Mouse (Mus musculus) kidney, postnatal 25 days (tissue): ENCODE results near the gene Ptpn7.
A peak's percentile ranks its signal among the peaks of the same experiment; 100 is the strongest.

Experiments
- DNase-seq, 2 experiments: peaks; one replicate each; pipeline ENCODE4 v3.0.0; 2021; ENCODE audit warnings: mixed read lengths in 2 of 2

Gene Ptpn7

GRCm38 (mm10) chr1:135129543-135130183 is 2.8 kb upstream of the Ptpn7 start:
- no peak for DNase-seq

- DNase-seq = peak; percentile 53 to 61
These were observed 2.0 kb upstream of the Ptpn7 start for GRCm38 (mm10) chr1:135130376-135131018.

- DNase-seq = peak in 1 of 2 experiments; percentile 61
These were observed 1.5 kb upstream of the Ptpn7 start for GRCm38 (mm10) chr1:135131034-135131433.

DNA sequence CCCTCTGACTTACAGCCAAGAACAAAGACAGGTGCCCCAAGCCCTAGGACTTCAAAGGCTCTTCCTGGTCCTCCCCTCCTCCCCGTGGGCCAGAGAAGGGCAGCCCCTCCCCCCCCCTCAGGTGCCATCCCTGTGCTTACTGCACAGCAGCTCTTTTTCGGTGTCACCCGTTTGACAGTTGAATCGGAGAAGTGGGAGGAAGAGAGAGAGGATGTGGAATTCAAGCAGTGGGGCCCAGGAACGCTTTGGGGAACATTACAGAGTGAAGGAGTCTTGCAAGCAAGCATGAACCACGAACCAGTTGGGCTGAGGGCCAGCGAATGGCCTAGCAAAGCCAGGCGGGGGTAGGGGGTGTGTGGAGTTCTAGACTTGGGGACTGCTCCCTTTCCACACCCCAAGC is 940 bp upstream of the Ptpn7 start:
- DNase-seq = no peak

DNA sequence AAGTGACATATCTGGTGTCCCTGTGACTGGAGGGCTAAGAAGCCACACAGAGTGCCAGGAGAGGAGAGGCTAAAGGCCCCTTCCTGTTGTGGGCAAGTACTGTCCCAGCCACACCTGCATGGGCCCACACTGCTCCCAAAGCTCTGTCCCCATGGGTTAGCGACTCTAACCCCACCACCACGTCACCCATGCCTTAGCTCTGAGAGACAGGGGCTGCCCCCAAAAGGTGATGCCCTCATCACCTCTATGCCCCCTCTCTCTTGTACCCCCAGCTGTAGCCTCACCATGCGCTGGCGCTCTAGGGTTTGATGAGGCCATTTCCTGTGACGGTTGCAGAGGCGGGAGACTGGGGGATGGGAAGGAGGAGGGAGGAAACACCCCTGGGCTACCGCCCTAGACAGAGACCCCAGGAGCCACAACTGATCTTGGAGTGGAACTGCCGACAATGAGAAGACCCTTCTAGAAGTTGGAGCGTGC is 431 bp downstream of the Ptpn7 start:
- DNase-seq = no peak

- no peak for DNase-seq
These were observed 1.4 kb downstream of the Ptpn7 start for GRCm38 (mm10) chr1:135133678-135134435.

DNA sequence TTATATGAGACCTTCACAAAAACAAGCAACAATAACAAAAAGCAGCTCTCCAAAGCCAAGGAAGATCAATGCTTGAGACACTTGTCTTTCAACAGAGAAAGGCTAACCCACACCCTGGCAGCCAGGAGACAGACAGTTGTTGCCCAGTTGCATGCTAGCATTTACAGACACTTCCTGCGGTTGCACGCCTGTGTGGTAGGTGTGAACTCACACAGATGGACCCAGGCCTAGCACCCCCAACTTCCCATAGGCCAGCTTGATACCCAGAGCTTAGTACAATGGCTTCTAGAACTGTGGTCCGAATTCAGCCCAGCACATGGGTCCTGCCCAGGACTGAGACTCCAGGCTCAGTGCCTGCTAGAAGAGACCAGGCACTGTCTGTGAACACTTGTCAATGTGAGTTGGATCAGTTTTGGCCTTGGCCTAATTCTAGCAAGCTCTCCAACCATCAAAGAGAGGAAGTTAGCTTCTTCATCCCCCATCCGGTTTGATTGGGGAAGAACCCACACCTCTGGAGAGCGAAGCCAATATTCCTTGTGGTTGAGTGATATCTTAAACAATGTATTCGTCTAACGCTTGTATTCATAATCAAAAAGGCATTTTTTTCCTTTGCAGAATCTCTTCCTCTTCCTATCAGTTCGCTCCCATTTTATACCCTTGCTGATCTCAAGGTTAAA is 2.7 kb downstream of the Ptpn7 start:
- DNase-seq = no peak

- DNase-seq = peak in 1 of 2 experiments; percentile 81
These were observed 4.0 kb downstream of the Ptpn7 start for GRCm38 (mm10) chr1:135136500-135136899.

DNA sequence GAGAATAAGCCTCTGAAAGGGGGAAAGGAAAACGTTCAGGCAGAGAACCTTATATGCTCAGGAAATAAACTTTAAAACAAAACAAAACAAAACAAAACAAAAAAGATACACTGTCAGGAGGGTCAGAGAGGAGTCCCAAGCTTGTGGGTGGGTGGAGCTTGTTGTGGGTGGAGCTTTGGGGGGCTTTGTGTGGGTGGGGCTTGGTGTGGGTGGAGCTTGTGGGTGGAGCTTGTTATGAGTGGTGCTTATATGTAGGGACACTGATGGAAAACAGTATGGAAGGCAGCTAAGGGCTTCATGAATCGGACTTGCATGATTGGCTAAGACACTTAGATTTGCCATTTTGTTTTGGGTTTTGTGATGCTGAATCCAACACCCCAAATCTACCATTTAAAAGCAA is 7.4 kb downstream of the Ptpn7 start:
- DNase-seq = no peak

- no peak for DNase-seq
These were observed 10.0 kb downstream of the Ptpn7 start for GRCm38 (mm10) chr1:135142452-135142851.

GRCm38 (mm10) chr1:135143940-135144339 is 11.4 kb downstream of the Ptpn7 start:
- DNase-seq = no peak

DNA sequence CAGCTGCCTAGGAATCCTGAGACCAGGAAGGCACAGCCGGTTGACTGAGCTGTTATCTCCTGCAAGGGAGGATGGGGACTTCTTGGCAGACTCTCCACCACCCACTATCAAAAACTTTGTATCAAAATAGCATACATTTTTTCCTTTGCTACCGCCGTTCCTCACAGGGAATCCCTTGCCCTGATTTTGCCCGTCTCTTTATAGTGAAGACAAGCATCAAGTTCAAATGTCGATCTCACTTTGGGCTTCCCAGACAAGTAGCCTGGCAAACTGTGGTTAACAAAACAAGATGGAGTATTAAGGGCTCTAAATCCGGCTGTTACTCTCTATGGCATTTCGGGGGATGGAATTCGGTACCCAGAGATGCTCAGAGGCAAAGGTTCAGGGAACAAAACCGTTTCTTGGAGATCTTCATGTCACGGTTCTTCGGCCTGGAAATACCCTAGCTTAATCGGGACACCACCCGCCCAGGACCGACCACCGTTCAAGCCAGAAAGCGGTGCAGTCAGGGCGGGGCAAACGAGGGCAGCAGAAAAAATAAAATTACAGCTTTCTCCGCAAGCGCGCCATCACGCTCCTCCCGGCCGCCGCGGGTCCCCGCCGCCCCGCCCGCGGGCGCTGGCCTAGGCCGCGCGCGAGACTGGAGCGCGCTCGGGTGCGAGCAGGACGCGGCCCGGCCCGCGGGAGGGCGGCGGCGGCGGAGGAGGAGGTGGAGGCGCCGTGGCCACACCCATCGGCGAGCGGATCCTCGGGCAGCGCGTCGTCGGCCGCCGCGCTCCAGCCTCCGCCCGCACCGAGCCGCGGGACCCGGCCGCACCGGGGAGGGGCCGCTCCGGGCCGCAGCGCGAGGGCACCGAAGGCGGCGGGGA is 13.8 kb downstream of the Ptpn7 start, which contains the start of gene Arl8a:
TSS of gene Arl8a (plus strand) at position 748 of the 869 bp plus-strand sequence.
- peak; percentile 86 to 94 for DNase-seq

DNA sequence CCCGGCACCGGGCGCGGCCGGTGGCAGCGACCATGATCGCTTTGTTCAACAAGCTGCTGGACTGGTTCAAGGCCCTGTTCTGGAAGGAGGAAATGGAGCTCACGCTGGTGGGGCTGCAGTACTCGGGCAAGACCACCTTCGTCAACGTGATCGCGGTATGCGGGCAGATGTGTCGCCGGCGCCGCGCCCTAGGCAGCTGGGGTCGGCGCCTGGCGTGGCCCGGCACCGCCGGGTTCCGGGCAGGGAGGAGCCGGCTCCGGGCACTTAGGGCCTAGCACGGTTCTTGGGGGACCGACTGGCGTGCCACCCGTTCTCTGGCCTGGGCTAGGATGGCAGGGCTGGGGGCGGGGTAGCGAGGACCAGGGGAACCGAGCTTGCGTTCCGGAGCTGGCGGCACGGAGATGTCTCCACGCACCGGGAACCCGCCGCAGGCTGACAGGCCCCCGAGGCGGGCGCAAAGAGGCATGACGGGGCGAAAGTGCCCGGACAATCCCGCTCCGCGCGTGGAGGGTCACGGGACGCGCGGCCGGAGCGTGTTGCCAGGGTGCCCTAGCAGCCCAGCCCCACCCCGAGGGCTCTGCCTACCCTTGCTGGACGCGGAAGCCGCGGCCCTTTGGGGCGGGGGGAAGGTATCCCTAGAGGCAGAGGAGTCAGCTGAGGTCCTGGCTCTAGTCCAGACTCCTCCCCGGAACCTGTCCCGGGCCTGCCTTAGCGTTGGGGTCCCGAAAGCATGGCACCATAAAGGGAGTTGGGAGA is 14.6 kb downstream of the Ptpn7 start:
- peak; percentile 95 to 97 for DNase-seq

DNA sequence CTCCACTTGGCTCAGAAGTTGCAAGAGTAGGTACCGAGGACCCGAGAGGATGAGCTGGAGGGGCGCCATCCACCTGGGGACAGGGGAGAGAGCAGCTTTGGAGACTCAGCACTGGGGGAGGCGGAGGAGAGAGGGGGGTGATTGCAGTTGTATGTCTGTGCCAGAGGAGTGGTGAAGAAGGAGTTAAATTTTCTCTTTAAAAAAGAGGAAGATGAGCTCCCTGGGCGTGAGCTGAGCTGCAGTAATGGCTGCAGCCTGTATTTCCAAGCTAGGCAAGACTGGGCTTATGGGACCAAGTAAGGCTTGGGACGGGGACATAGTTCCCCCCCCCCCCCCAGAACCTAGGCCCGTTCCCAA is 15.2 kb downstream of the Ptpn7 start:
- DNase-seq = no peak

DNA sequence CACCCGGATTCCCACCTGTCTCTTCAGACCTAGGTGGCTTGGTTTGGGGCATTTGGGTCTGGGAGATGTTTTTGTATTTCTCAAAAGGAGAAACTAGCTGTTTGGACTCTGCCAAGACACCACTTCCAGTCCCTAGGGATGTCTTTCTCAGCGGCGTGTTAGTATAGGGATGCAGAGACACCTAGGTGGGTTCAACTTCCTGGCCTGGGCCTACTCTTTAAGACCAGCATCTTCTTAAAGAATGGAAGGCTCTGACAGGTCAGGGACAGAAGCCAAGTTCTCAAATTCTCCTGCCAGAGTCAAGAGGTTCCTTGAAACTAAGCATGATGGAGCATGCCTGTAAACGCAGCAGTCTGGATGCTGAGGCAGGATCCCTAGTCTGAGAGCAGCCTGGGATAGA is 16.0 kb downstream of the Ptpn7 start:
- no peak for DNase-seq

GRCm38 (mm10) chr1:135148996-135149395 is 16.5 kb downstream of the Ptpn7 start:
- DNase-seq = no peak

GRCm38 (mm10) chr1:135154011-135154410 is 21.5 kb downstream of the Ptpn7 start:
- DNase-seq = peak in 1 of 2 experiments; percentile 34

DNA sequence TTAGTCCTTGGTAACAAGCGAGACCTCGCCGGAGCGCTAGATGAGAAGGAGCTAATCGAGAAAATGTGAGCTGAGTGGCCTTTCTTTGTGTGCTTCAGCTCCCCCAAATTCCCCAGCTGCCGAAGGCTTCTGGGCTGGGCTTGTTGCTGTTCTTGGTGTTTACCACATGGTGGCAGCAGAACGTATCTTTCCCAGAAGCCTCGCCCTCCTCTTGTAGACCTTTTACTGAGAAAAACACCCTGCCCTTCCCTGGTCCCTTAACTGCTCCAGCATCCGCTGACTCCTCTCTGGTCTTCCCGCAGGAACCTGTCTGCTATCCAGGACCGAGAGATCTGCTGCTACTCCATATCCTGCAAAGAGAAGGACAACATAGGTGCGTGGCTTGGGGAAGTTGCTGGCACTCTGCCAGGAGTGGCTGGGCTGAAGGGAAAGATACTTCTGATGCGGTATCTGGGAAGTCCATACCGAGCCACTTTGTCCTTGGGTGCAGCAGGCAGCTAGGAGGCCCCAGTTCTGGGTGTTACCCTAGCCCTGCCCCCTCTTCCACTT is 22.0 kb downstream of the Ptpn7 start:
- DNase-seq = peak; percentile 70 to 71

DNA sequence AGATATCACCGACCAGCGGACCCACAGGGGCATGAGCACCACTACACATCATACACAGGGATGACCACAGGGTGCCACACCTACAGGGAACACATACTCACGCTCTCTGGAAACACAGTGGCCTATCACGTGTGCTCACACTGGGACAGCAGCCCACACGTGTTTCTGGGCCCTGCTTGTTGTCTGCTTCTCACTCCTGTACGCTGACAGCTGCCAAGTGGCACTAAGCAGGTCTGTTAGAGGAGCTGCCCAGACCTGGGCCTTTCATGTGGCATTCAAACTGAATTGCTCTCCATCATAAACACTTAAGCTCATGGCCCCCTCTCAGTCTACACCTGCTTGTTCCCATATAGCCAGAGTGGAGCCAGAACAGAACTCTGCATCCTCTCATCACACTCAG is 23.8 kb downstream of the Ptpn7 start:
- no peak for DNase-seq

DNA sequence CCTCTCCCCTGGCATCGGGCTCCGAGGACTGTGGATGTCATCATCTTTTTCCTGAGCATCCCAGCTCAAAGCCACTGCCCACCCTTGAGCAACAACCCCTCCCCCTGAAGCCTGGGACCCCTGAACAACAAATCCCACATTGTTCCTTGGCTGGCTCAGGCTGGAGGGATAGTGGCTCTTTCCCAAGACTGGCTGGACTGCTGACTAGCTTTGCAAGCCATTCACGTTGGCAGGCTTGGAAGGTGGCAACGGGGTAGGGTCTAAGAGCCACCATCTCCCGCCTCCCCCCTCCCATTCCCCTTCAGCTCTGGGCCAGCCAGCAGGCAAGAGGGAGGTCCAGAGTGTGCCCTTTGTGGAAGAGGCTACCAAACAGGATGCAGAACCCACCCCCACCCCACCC is 26.1 kb downstream of the Ptpn7 start:
- DNase-seq = no peak

GRCm38 (mm10) chr1:135159074-135159473 is 26.6 kb downstream of the Ptpn7 start:
- peak in 1 of 2 experiments; percentile 37 for DNase-seq
